In genomic region chr2:130433152-130433551, GRCm38 (mm10) we compare ENCODE assay signal across 8 mouse cellular contexts. TPM values are rescaled to one million over a fixed set of nuclear protein-coding genes. Genes with fewer than 3 reads are reported as not detected.
DNase-seq lines count a peak whose midpoint lies in the region; ATAC-seq lines count a peak whose summit lies in the region.

No protein-coding gene starts in this region.

- no peaks in the 10 kb centered on the region for H3K27me3 ChIP-seq in forebrain, embryonic 11.5 days (ENCODE audit: control insufficient read depth, insufficient read depth, low read length)
- no peaks in the 10 kb centered on the region for H3K27me3 ChIP-seq in forebrain, embryonic 10.5 days (ENCODE audit: poor library complexity, severe bottlenecking)
- H3K27me3 ChIP-seq in embryonic facial prominence, embryonic 10.5 days (replicated peaks; ENCODE audit: low read depth, poor library complexity, severe bottlenecking), result no peaks in the 10 kb centered on the region
- H3K27me3 ChIP-seq in midbrain, embryonic 16.5 days (ENCODE audit: control insufficient read depth, insufficient read depth, low read depth, low read length), result no peaks in the 10 kb centered on the region

- H3K9me3 ChIP-seq in forebrain, embryonic 11.5 days (ENCODE audit: control insufficient read depth, low read length), result no peaks in the 10 kb centered on the region
- H3K9me3 ChIP-seq in forebrain, embryonic 10.5 days, result no peaks in the 10 kb centered on the region
- no peaks in the 10 kb centered on the region for H3K9me3 ChIP-seq in embryonic facial prominence, embryonic 10.5 days
- no peaks in the 10 kb centered on the region for H3K9me3 ChIP-seq in midbrain, embryonic 16.5 days (replicated peaks; ENCODE audit: control insufficient read depth, low read length, poor library complexity, severe bottlenecking)

- ATAC-seq in forebrain, embryonic 11.5 days (replicated peaks; ENCODE audit: low FRiP score), result no peak
- ATAC-seq in midbrain, embryonic 16.5 days, result peak; percentile 39; the same call in 1 of the 2 replicates

- no peaks in the 10 kb centered on the region for H3K4me1 ChIP-seq in forebrain, embryonic 11.5 days (replicated peaks; ENCODE audit: control insufficient read depth, insufficient read depth, low read length)
- H3K4me1 ChIP-seq in forebrain, embryonic 10.5 days, result no peaks in the 10 kb centered on the region
- no peaks in the 10 kb centered on the region for H3K4me1 ChIP-seq in embryonic facial prominence, embryonic 10.5 days
- no peaks in the 10 kb centered on the region for H3K4me1 ChIP-seq in midbrain, embryonic 16.5 days (ENCODE audit: control insufficient read depth, insufficient read depth, low read length)

- H3K9ac ChIP-seq in forebrain, embryonic 11.5 days (ENCODE audit: low read length), result no peak overlapping the region
- no peak overlapping the region for H3K9ac ChIP-seq in midbrain, embryonic 16.5 days (ENCODE audit: low read depth, low read length)

- peak; percentile 58 for DNase-seq in forebrain, embryonic 11.5 days (ENCODE audit: low spot score)
- no peak for DNase-seq in forebrain, embryonic 10.5 days (ENCODE audit: extremely low spot score, low spot score)
- DNase-seq in right cerebral cortex, adult 18-20 months, result peak; percentile 41
- DNase-seq in right cerebral cortex, postnatal 36 days (ENCODE audit: low spot score in 2 of 2), result no peak
- DNase-seq in embryonic facial prominence, embryonic 10.5 days (ENCODE audit: low spot score), result peak; percentile 42
- peak; percentile 56 to 67 for DNase-seq in kidney, postnatal 36 days
- DNase-seq in ovary, adult 18-20 months (ENCODE audit: low spot score), result no peak

- H3K27ac ChIP-seq in forebrain, embryonic 11.5 days (ENCODE audit: low read depth, low read length), result no peak overlapping the region
- H3K27ac ChIP-seq in forebrain, embryonic 10.5 days, result no peak overlapping the region
- no peak overlapping the region for H3K27ac ChIP-seq in embryonic facial prominence, embryonic 10.5 days (replicated peaks)
- no peak overlapping the region for H3K27ac ChIP-seq in midbrain, embryonic 16.5 days (ENCODE audit: low read length)

- H3K4me3 ChIP-seq in forebrain, embryonic 11.5 days (ENCODE audit: low read depth, low read length), result no peak overlapping the region
- no peak overlapping the region for H3K4me3 ChIP-seq in forebrain, embryonic 10.5 days
- H3K4me3 ChIP-seq in embryonic facial prominence, embryonic 10.5 days, result no peak overlapping the region
- H3K4me3 ChIP-seq in midbrain, embryonic 16.5 days (ENCODE audit: low read depth, low read length), result no peak overlapping the region

- 28% methylated on average over 4 of the region's 4 CpGs for WGBS in forebrain, embryonic 11.5 days
- 32% methylated on average over 4 of the region's 4 CpGs for WGBS in forebrain, embryonic 10.5 days
- 25% methylated on average over 4 of the region's 4 CpGs for WGBS in embryonic facial prominence, embryonic 10.5 days
- WGBS in midbrain, embryonic 16.5 days, result 19% methylated on average over 4 of the region's 4 CpGs

- no peaks in the 10 kb centered on the region for H3K36me3 ChIP-seq in forebrain, embryonic 11.5 days (ENCODE audit: control insufficient read depth, insufficient read depth, low read length)
- H3K36me3 ChIP-seq in forebrain, embryonic 10.5 days (replicated peaks), result peaks cover 39% of the 10 kb centered on the region
- peaks cover 48% of the 10 kb centered on the region for H3K36me3 ChIP-seq in embryonic facial prominence, embryonic 10.5 days (replicated peaks)
- peaks cover 9% of the 10 kb centered on the region for H3K36me3 ChIP-seq in midbrain, embryonic 16.5 days (ENCODE audit: control insufficient read depth, insufficient read depth, low read length)

- H3K4me2 ChIP-seq in forebrain, embryonic 11.5 days (ENCODE audit: low read depth, low read length, severe bottlenecking), result no peak overlapping the region
- H3K4me2 ChIP-seq in midbrain, embryonic 16.5 days (ENCODE audit: low read length), result no peak overlapping the region

RNA-seq across cellular contexts. Expression of gene Pced1a, which starts 8.7 kb away (rescaled TPM):
- polyA plus RNA-seq in forebrain, embryonic 11.5 days (2014; fragmentation: Nextera tagmentation; extraction: Ambion mirVana), result 9.6 and 12.2 TPM in 2 replicates
- 11.8 and 12.4 TPM in 2 replicates for polyA plus RNA-seq in forebrain, embryonic 10.5 days (2016; fragmentation: Nextera tagmentation; extraction: Ambion mirVana)
- polyA plus RNA-seq in embryonic facial prominence, embryonic 10.5 days (2016; fragmentation: Nextera tagmentation; extraction: Ambion mirVana), result 13.9 and 14.0 TPM in 2 replicates
- polyA plus RNA-seq in midbrain, embryonic 16.5 days (2015; fragmentation: Nextera tagmentation; extraction: Ambion mirVana), result 15.4 and 15.7 TPM in 2 replicates

RNA-seq across cellular contexts. Expression of gene Vps16, which starts 9.0 kb away (rescaled TPM):
- polyA plus RNA-seq in forebrain, embryonic 11.5 days (2014; fragmentation: Nextera tagmentation; extraction: Ambion mirVana), result 95.8 and 103 TPM in 2 replicates
- polyA plus RNA-seq in forebrain, embryonic 10.5 days (2016; fragmentation: Nextera tagmentation; extraction: Ambion mirVana), result 110 and 122 TPM in 2 replicates
- 112 and 122 TPM in 2 replicates for polyA plus RNA-seq in embryonic facial prominence, embryonic 10.5 days (2016; fragmentation: Nextera tagmentation; extraction: Ambion mirVana)
- polyA plus RNA-seq in midbrain, embryonic 16.5 days (2015; fragmentation: Nextera tagmentation; extraction: Ambion mirVana), result 99.2 and 110 TPM in 2 replicates

RNA-seq across cellular contexts. Expression of gene Ptpra, which starts 16.9 kb away (rescaled TPM):
- 116 and 128 TPM in 2 replicates for polyA plus RNA-seq in forebrain, embryonic 11.5 days (2014; fragmentation: Nextera tagmentation; extraction: Ambion mirVana)
- polyA plus RNA-seq in forebrain, embryonic 10.5 days (2016; fragmentation: Nextera tagmentation; extraction: Ambion mirVana), result 89.1 and 90.6 TPM in 2 replicates
- polyA plus RNA-seq in embryonic facial prominence, embryonic 10.5 days (2016; fragmentation: Nextera tagmentation; extraction: Ambion mirVana), result 81.1 and 82.7 TPM in 2 replicates
- 137 and 144 TPM in 2 replicates for polyA plus RNA-seq in midbrain, embryonic 16.5 days (2015; fragmentation: Nextera tagmentation; extraction: Ambion mirVana)

RNA-seq across cellular contexts. Expression of gene Tmem239, which starts 26.9 kb away (rescaled TPM):
- not detected in 2 replicates for polyA plus RNA-seq in forebrain, embryonic 11.5 days (2014; fragmentation: Nextera tagmentation; extraction: Ambion mirVana)
- not detected in 2 replicates for polyA plus RNA-seq in forebrain, embryonic 10.5 days (2016; fragmentation: Nextera tagmentation; extraction: Ambion mirVana)
- not detected in 2 replicates for polyA plus RNA-seq in embryonic facial prominence, embryonic 10.5 days (2016; fragmentation: Nextera tagmentation; extraction: Ambion mirVana)
- polyA plus RNA-seq in midbrain, embryonic 16.5 days (2015; fragmentation: Nextera tagmentation; extraction: Ambion mirVana), result 0.21 TPM in 1 of 2 replicates, not detected in the other

RNA-seq across cellular contexts. Expression of gene 1700020A23Rik, which starts 28.1 kb away (rescaled TPM):
- not detected in 2 replicates for polyA plus RNA-seq in forebrain, embryonic 11.5 days (2014; fragmentation: Nextera tagmentation; extraction: Ambion mirVana)
- polyA plus RNA-seq in forebrain, embryonic 10.5 days (2016; fragmentation: Nextera tagmentation; extraction: Ambion mirVana), result 0.21 and 0.32 TPM in 2 replicates
- not detected in 2 replicates for polyA plus RNA-seq in embryonic facial prominence, embryonic 10.5 days (2016; fragmentation: Nextera tagmentation; extraction: Ambion mirVana)
- polyA plus RNA-seq in midbrain, embryonic 16.5 days (2015; fragmentation: Nextera tagmentation; extraction: Ambion mirVana), result 0.51 TPM in 1 of 2 replicates, not detected in the other

Comparison
In these comparisons a context has a peak if more than half of its experiments do, and no peak if none do; other contexts are left out.
1. DNase-seq: peak in forebrain, embryonic 11.5 days (single experiment), right cerebral cortex, adult 18-20 months (single experiment), embryonic facial prominence, embryonic 10.5 days (single experiment) and kidney, postnatal 36 days (2 of 2); none in forebrain, embryonic 10.5 days (single experiment), right cerebral cortex, postnatal 36 days (0 of 2) and ovary, adult 18-20 months (single experiment).